Mouse (Mus musculus): ENCODE results near the gene Zhx3. TPM values are rescaled to one million over a fixed set of nuclear protein-coding genes. Genes with fewer than 3 reads are reported as not detected.
A peak's percentile ranks its signal among the peaks of the same experiment; 100 is the strongest.

Zhx3 gene
- polyA plus RNA-seq, 2 experiments: 6.5 to 13.7 TPM

DNA sequence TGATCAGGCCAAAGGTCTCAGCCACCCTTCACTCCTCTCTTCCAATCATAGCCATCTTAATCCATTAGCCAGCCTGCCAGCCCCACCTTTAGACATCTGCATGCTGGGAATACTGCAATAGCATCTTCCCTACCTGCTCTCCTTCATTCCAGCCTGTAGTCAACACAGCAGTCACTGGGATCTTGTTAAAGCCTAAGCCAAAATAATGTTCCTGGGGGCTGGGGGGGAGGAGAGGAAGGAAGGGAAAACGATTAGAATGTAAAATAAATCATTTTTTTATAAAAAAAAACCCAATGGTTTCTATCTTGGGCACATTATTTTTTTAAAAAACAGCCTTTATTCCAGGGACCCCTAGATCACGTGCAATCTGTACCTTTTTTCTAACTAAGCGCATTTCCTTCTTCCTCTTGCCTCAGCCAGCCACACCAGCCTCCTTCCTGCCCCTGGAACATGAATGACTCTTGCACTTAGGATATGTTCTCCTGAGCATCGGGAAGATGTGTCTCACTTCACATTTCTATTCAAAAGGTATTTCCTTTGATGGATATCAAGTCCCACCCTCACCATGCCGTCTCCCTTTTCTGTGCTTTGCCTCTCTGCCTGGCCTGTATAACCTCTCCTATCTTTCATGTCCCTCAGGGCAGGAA, 1.6 kb upstream of the Zhx3 start:
- no peak for DNase-seq (ENCODE audit: low spot score)
- no peak overlapping the region for H3K9ac ChIP-seq (ENCODE audit: low read depth, low read length, severe bottlenecking)
- peaks cover 11% of the 10 kb centered on the region for H3K4me1 ChIP-seq (ENCODE audit: control insufficient read depth, insufficient read depth, low read length)
- H3K27ac ChIP-seq (replicated peaks; ENCODE audit: low read depth, low read length): no peak overlapping the region
- no peaks in the 10 kb centered on the region for H3K9me3 ChIP-seq (ENCODE audit: control insufficient read depth, low read length)
- ATAC-seq (ENCODE audit: low FRiP score, low read depth): no peak
- no peak overlapping the region for H3K4me3 ChIP-seq (replicated peaks; ENCODE audit: low read length)
- no peak overlapping the region for H3K4me2 ChIP-seq (replicated peaks; ENCODE audit: low read depth, low read length, severe bottlenecking)
- H3K27me3 ChIP-seq (ENCODE audit: control insufficient read depth, insufficient read depth, low read length): no peaks in the 10 kb centered on the region
- no peak for TF ChIP-seq POLR2A (IDR thresholded peaks at IDR 0.05; ENCODE audit: borderline replicate concordance, extremely low read depth, insufficient read depth, insufficient read length)
- no peaks in the 10 kb centered on the region for H3K36me3 ChIP-seq (ENCODE audit: control insufficient read depth, insufficient read depth, low read length)
- WGBS: 82% methylated on average over 5 of the region's 5 CpGs

DNA sequence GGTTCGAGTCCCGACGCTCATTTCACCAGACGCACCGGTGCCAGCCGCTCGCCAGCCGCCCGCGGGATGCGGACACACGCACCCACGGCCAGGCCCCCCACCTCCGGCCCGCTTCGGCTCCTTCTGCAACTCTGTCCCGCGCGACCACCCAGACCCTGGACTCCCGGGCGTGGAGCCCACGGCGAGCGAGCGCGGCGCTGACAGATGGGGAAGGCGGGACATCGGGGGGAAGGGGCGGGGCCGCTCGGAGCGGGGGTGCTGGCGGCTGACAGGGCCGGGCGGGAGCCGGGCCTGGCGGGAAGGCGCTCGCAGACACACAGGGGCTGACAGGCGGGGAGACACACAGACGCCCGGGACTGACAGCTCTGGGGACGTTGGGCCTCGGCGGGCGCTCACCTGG, 403 bp downstream of the Zhx3 start:
- 0% methylated on average over 16 of the region's 47 CpGs for WGBS

DNA sequence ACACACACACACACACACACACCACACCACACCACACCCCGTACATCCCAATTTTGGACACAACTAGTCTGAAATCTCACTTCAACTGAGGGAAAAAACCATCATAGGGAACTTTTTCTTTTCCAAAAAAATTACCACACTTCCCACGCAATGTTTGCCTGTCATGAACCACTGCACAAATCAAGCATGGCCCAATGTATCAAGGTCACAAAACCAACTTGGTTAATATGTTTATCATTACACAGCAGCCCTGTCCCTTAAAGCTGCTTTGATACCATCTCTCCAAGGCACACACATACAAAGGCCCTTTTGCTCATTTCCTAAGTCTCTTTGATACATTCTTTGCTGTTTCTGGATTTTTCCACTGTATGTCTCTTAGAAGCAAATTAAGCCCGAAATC, 1.5 kb downstream of the Zhx3 start:
- Histone ChIP-seq H3K36me3 (ENCODE audit: control insufficient read depth, insufficient read depth, low read length) (no peaks in the 10 kb centered on the region), H3K4me3 (replicated peaks; ENCODE audit: low read length) (no peak overlapping the region), H3K4me2 (replicated peaks; ENCODE audit: low read depth, low read length, severe bottlenecking) (0 out of 2 replicates have a peak overlapping the region, but pooled peaks have one; percentile 0), H3K9me3 (ENCODE audit: control insufficient read depth, low read length) (no peaks in the 10 kb centered on the region), H3K27ac (replicated peaks; ENCODE audit: low read depth, low read length) (no peak overlapping the region), H3K9ac (ENCODE audit: low read depth, low read length, severe bottlenecking) (no peak overlapping the region), H3K27me3 (ENCODE audit: control insufficient read depth, insufficient read depth, low read length) (no peaks in the 10 kb centered on the region), H3K4me1 (ENCODE audit: control insufficient read depth, insufficient read depth, low read length) (peaks cover 11% of the 10 kb centered on the region)
- 86% methylated on average over 3 of the region's 3 CpGs for WGBS
- TF ChIP-seq POLR2A (IDR thresholded peaks at IDR 0.05; ENCODE audit: borderline replicate concordance, extremely low read depth, insufficient read depth, insufficient read length): no peak
- no peak for ATAC-seq (ENCODE audit: low FRiP score, low read depth)
- DNase-seq (ENCODE audit: low spot score): no peak

More for the DNA sequence above, 403 bp downstream of the Zhx3 start:
- ATAC-seq (ENCODE audit: low FRiP score, low read depth) (peak; percentile 91), DNase-seq (ENCODE audit: low spot score) (peak; percentile 45)
- Histone ChIP-seq H3K4me3 (replicated peaks; ENCODE audit: low read length) (peak overlapping the region; percentile 99), H3K27ac (replicated peaks; ENCODE audit: low read depth, low read length) (peak overlapping the region; percentile 95), H3K36me3 (ENCODE audit: control insufficient read depth, insufficient read depth, low read length) (no peaks in the 10 kb centered on the region), H3K4me1 (ENCODE audit: control insufficient read depth, insufficient read depth, low read length) (peaks cover 11% of the 10 kb centered on the region), H3K9me3 (ENCODE audit: control insufficient read depth, low read length) (no peaks in the 10 kb centered on the region), H3K27me3 (ENCODE audit: control insufficient read depth, insufficient read depth, low read length) (no peaks in the 10 kb centered on the region), H3K9ac (ENCODE audit: low read depth, low read length, severe bottlenecking) (peak overlapping the region; percentile 94), H3K4me2 (replicated peaks; ENCODE audit: low read depth, low read length, severe bottlenecking) (peak overlapping the region; percentile 73)
- TF ChIP-seq POLR2A (IDR thresholded peaks at IDR 0.05; ENCODE audit: borderline replicate concordance, extremely low read depth, insufficient read depth, insufficient read length): no peak

DNA sequence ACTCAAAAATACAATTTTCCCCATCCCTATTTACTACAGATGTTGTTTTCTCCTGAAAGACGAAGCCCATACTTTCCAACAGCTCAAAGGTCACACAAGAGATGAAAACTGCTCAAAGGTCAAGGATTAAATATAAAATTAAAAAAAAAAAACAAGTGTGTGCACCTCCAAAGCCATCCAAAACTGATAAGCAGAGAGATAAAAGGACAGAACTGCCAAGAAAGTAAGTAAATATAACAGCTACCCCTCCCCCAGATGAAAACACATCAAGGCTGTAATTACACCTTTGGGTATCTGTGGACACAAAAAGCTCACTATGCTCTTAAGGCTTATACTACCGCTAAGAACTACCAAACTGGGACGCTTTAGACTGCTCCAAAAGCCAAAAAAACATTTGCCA, 3.4 kb downstream of the Zhx3 start:
- TF ChIP-seq POLR2A (IDR thresholded peaks at IDR 0.05; ENCODE audit: borderline replicate concordance, extremely low read depth, insufficient read depth, insufficient read length): no peak
- 77% methylated on average over 3 of the region's 3 CpGs for WGBS
- no peaks in the 10 kb centered on the region for H3K27me3 ChIP-seq (ENCODE audit: control insufficient read depth, insufficient read depth, low read length)

DNA sequence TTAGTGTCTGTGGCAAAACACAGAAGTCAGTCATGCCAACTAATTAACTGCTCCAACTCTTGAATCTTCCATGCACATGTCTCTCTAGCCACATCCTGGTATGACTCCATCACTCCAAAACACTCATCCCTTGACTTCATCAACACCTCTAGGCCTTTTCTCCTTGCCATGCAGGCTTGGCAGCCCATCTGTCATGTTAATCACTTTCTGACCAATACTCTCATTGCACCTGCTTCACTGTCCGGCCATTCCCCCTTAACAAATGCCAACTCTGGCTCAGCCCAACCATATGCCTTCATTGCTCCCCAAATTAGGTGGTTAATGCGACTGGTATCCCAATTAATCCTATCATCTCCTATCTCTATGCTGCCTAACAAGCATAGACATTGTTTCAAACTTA, 7.5 kb downstream of the Zhx3 start:
- no peaks in the 10 kb centered on the region for H3K27me3 ChIP-seq (ENCODE audit: control insufficient read depth, insufficient read depth, low read length)
- H3K27ac ChIP-seq (replicated peaks; ENCODE audit: low read depth, low read length): no peak overlapping the region
- H3K4me3 ChIP-seq (replicated peaks; ENCODE audit: low read length): no peak overlapping the region
- no peaks in the 10 kb centered on the region for H3K9me3 ChIP-seq (ENCODE audit: control insufficient read depth, low read length)
- no peak for ATAC-seq (ENCODE audit: low FRiP score, low read depth)
- H3K36me3 ChIP-seq (ENCODE audit: control insufficient read depth, insufficient read depth, low read length): peaks cover 3% of the 10 kb centered on the region; the same call in 1 of the 2 replicates
- H3K4me2 ChIP-seq (replicated peaks; ENCODE audit: low read depth, low read length, severe bottlenecking): no peak overlapping the region
- TF ChIP-seq POLR2A (IDR thresholded peaks at IDR 0.05; ENCODE audit: borderline replicate concordance, extremely low read depth, insufficient read depth, insufficient read length): no peak
- H3K4me1 ChIP-seq (ENCODE audit: control insufficient read depth, insufficient read depth, low read length): no peaks in the 10 kb centered on the region
- 89% methylated on average over 2 of the region's 2 CpGs for WGBS
- DNase-seq (ENCODE audit: low spot score): no peak
- no peak overlapping the region for H3K9ac ChIP-seq (ENCODE audit: low read depth, low read length, severe bottlenecking)

More for the DNA sequence above, 3.4 kb downstream of the Zhx3 start:
- Histone ChIP-seq H3K9me3 (ENCODE audit: control insufficient read depth, low read length) (no peaks in the 10 kb centered on the region), H3K27ac (replicated peaks; ENCODE audit: low read depth, low read length) (no peak overlapping the region), H3K4me2 (replicated peaks; ENCODE audit: low read depth, low read length, severe bottlenecking) (no peak overlapping the region), H3K36me3 (ENCODE audit: control insufficient read depth, insufficient read depth, low read length) (peaks cover under 1% of the 10 kb centered on the region; the same call in 1 of the 2 replicates), H3K4me3 (replicated peaks; ENCODE audit: low read length) (no peak overlapping the region), H3K4me1 (ENCODE audit: control insufficient read depth, insufficient read depth, low read length) (peaks cover 11% of the 10 kb centered on the region), H3K9ac (ENCODE audit: low read depth, low read length, severe bottlenecking) (no peak overlapping the region)
- ATAC-seq (ENCODE audit: low FRiP score, low read depth): no peak
- DNase-seq (ENCODE audit: low spot score): no peak

All from limb, embryonic 14.5 days (tissue).